Mouse (Mus musculus): ENCODE data around the gene Btbd11. TPM values are rescaled to one million over a fixed set of nuclear protein-coding genes. Genes with fewer than 3 reads are reported as not detected.

Gene Btbd11
- total RNA-seq, 2 experiments from 2014 or later, result 0.47 to 1.1 TPM

GRCm38 (mm10) chr10:85509000-85509399 is 122.4 kb downstream of the Btbd11 start:
- intact Hi-C loops (cut with DNase I; ENCODE audit: low total_unique reads), result no loop called here

GRCm38 (mm10) chr10:85510329-85510728 is 123.7 kb downstream of the Btbd11 start:
- intact Hi-C loops (cut with DNase I; ENCODE audit: low total_unique reads), result no loop called here

More at GRCm38 (mm10) chr10:85509000-85509399, 122.4 kb downstream of the Btbd11 start:
- DNase-seq, result no peak

GRCm38 (mm10) chr10:85512808-85513207 is 126.2 kb downstream of the Btbd11 start:
- intact Hi-C loops (cut with DNase I; ENCODE audit: low total_unique reads), result no loop called here

More at GRCm38 (mm10) chr10:85510329-85510728, 123.7 kb downstream of the Btbd11 start:
- DNase-seq, result no peak

GRCm38 (mm10) chr10:85517223-85518110 is 130.9 kb downstream of the Btbd11 start:
- no peak for DNase-seq
- intact Hi-C loops (cut with DNase I; ENCODE audit: low total_unique reads), result no loop called here

More at GRCm38 (mm10) chr10:85512808-85513207, 126.2 kb downstream of the Btbd11 start:
- no peak for DNase-seq

GRCm38 (mm10) chr10:85518111-85518409 is 131.4 kb downstream of the Btbd11 start:
- no peak for DNase-seq
- intact Hi-C loops (cut with DNase I; ENCODE audit: low total_unique reads), result no loop called here

- DNase-seq, result no peak
- intact Hi-C loops (cut with DNase I; ENCODE audit: low total_unique reads), result no loop called here
These were observed 135.7 kb downstream of the Btbd11 start for GRCm38 (mm10) chr10:85522220-85522760.

GRCm38 (mm10) chr10:85525267-85526015 is 138.8 kb downstream of the Btbd11 start:
- intact Hi-C loops (cut with DNase I; ENCODE audit: low total_unique reads), result no loop called here
- no peak for DNase-seq

- intact Hi-C loops (cut with DNase I; ENCODE audit: low total_unique reads), result no loop called here
- no peak for DNase-seq
These were observed 140.0 kb downstream of the Btbd11 start for GRCm38 (mm10) chr10:85526657-85527056.

GRCm38 (mm10) chr10:85527722-85528121 is 141.1 kb downstream of the Btbd11 start:
- no peak for DNase-seq
- intact Hi-C loops (cut with DNase I; ENCODE audit: low total_unique reads), result no loop called here

GRCm38 (mm10) chr10:85533192-85533710 is 146.6 kb downstream of the Btbd11 start:
- no peak for DNase-seq
- intact Hi-C loops (cut with DNase I; ENCODE audit: low total_unique reads), result no loop called here

- DNase-seq, result no peak
These were observed 151.6 kb downstream of the Btbd11 start for GRCm38 (mm10) chr10:85538051-85538753.

GRCm38 (mm10) chr10:85539510-85540120 is 153.0 kb downstream of the Btbd11 start:
- intact Hi-C loops (cut with DNase I; ENCODE audit: low total_unique reads), result no loop called here

More at GRCm38 (mm10) chr10:85538051-85538753, 151.6 kb downstream of the Btbd11 start:
- intact Hi-C loops (cut with DNase I; ENCODE audit: low total_unique reads), result no loop called here

GRCm38 (mm10) chr10:85540311-85541093 is 153.9 kb downstream of the Btbd11 start:
- no peak for DNase-seq
- intact Hi-C loops (cut with DNase I; ENCODE audit: low total_unique reads), result no loop called here

More at GRCm38 (mm10) chr10:85539510-85540120, 153.0 kb downstream of the Btbd11 start:
- DNase-seq, result peak; percentile 23

GRCm38 (mm10) chr10:85541481-85541880 is 154.9 kb downstream of the Btbd11 start:
- DNase-seq, result no peak
- intact Hi-C loops (cut with DNase I; ENCODE audit: low total_unique reads), result no loop called here

- intact Hi-C loops (cut with DNase I; ENCODE audit: low total_unique reads), result no loop called here
- DNase-seq, result no peak
These were observed 155.4 kb downstream of the Btbd11 start for GRCm38 (mm10) chr10:85541892-85542630.

GRCm38 (mm10) chr10:85543281-85543680 is 156.7 kb downstream of the Btbd11 start:
- intact Hi-C loops (cut with DNase I; ENCODE audit: low total_unique reads), result no loop called here
- DNase-seq, result no peak

- intact Hi-C loops (cut with DNase I; ENCODE audit: low total_unique reads), result no loop called here
- no peak for DNase-seq
These were observed 158.4 kb downstream of the Btbd11 start for GRCm38 (mm10) chr10:85544991-85545390.

GRCm38 (mm10) chr10:85555193-85555592 is 168.6 kb downstream of the Btbd11 start:
- intact Hi-C loops (cut with DNase I; ENCODE audit: low total_unique reads), result no loop called here
- no peak for DNase-seq
